Mouse (Mus musculus) CD4-positive, CD25-positive, alpha-beta regulatory T cell, adult 4 months (primary cell): Measurements from ENCODE around the gene Kalrn. TPM values are rescaled to one million over a fixed set of nuclear protein-coding genes. Genes with fewer than 3 reads are reported as not detected.
A peak's percentile ranks its signal among the peaks of the same experiment; 100 is the strongest.
"Not testable (repeated sequence)": the region's sequence is repeated elsewhere in the genome, so short reads cannot be mapped to it uniquely, and the experiment has no call there.

Source experiments
- ATAC-seq: one replicate; pipeline ENCODE4 v1.8.0; 2017
- polyA plus RNA-seq, 2 experiments: library from polyadenylated mRNA; unstranded; fragments of 100-300 nt; shearing (Covaris generic); gene quantifications; one replicate each; pipeline ENCODE4 v1.2.1; 2017

Kalrn gene
- polyA plus RNA-seq, 2 experiments from 2014 or later = 0.42 TPM; not detected in 1

DNA sequence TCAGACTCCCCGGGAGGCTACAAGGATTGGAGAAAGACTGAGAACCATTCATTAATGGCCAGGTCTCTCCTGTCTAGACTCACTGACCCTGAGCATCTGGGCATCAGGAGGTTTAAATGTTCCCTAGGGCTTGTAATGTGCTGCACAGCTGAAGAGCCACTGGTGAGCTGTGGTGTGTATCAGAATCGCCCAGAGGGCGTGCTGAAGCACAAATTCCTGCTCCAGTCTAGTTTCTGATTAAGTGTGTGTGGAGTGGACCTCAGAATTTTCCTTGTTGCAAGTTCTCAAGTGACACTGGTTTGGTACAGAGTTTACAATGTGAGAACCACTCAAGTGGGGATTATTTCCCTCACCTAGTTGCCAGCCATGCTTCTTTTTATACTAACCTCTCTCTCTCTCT is 473.5 kb downstream of the Kalrn start:
- ATAC-seq = no peak

DNA sequence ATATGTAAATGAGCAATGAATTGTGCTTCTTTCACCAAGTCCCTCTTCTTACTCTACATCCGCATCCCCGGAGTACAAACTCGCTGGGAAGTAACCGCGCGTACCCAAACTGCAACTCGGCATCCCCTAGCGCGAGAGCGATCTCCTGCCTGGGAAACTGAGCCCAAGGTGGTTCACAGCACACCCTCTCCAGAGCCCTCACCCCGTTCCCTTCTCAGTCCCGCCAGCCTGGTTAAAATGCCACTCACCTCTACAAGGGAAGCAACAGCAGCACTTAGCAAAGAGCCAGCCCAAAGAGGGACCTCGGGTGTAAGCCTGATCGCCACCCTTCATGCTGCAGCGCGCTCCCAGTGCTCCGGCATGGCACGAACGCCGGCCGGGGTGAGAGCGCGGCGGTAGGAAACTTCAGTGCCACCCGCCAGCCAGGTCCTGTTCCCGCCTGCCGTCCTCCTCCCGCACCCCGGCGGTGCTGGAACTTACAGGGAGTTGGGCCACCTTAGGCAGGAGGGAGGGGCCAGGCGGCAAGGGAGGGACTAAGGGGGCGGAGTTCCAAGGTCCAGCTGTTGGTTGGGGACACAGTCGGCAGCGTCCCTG is 477.7 kb downstream of the Kalrn start:
- ATAC-seq = peak; percentile 43

DNA sequence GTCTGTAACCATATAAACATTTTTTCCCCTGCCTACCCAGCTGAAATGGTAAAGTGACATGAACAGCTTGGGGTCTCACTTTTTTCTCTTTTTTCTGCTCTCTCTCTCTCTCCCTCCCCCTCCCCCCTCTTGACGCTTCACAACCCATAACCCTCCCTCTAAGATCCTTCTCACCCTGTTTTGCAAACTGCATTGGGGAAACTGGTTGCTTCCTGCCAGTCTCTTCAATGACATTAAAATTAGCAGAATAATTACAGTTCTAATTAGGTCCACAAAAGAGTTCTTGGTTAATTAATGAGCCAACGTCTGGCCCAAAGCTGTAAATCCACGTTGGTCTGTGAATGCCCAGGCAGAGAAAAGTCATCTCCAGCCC is 478.3 kb downstream of the Kalrn start:
- no peak for ATAC-seq

DNA sequence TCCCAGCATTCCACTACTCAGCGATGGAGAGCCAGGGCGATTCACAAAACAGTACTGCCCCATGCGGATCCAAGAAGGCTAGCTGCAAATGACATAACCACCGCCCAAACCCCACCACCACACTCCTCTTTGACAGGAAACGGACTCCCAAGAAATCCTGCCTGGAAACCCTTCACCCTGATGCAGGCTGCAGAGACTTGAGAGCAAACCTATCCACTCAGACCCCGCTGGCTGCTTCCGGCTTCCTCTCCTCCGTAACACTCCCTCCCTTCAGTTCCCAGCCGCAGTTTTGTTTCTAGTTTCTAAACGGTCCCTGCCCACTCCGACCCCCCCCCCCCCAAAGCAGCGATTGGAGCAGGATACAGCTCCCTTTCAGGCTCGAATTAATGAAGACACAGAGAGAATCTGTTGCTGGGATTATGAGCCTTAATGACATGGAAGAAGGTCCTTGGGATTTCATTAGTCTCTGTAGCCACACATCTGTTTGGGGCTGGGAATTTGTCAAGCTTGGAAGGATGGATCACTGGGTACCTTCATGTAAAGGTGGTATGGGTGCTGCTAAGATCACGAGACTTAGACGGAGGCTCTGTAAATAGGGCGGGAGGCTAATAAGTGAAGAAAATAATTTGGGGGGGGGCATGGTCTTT is 478.8 kb downstream of the Kalrn start:
- ATAC-seq = peak; percentile 66

DNA sequence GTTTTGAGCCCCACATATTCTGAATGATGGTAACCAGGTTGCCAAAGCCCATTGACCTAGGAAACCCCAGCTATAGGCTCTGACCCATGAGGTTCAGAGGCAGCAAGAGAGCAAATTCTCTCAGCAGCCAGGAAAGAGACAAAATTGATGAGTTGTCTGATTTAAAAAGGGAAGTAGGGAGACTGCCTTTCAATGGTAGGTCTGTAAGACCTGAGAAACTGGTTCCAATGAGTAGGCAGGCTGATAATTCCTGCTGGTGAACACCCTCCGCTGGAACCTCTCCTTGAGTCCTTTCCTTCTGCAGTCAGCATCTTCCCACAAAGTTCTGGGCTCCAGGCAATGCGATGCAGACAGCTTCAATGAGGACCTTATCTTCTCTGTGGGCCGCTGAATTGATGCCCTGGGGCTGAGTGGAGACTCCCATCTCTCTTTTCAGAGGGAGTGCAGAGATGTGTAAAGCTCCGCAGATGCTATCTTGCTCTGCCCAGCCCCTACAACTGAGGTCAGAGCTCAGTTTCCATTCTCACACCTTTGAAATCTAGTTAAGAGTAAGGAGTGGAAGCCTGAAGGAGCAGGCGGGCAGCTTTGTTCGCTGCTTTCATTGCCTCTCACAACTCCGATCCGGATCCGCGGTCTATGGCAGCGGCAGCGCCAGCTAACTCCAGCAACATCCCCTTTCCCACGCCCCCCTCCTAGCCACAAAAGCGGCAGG is 479.4 kb downstream of the Kalrn start:
- ATAC-seq = no peak

DNA sequence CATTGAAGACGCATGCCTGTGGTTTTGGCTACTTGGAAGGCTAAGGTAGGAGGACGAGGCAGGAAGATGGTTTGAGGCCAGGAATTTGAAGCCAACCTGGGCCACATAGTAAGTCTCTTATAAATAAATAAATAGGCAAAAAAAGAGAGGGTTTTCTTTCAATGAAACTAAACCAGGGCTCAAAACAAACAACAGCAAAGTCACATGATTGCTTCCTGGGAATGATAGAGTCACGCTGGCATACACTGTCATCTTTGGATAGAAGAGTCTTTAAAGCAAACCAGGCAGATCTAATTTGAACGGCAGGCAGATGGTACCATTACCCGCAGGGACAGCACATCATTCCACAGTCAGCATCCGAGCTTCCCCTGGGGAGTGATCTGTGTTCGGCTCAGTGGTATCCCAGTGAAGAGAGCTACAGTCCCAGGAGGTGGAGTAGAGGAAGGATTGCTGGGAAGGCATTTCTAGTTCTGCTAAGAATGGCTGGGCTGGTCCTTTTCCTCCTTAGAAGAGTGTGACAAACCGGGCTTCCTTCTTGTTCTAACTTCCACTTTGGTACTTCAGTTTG is 483.7 kb downstream of the Kalrn start:
- ATAC-seq = no peak

DNA sequence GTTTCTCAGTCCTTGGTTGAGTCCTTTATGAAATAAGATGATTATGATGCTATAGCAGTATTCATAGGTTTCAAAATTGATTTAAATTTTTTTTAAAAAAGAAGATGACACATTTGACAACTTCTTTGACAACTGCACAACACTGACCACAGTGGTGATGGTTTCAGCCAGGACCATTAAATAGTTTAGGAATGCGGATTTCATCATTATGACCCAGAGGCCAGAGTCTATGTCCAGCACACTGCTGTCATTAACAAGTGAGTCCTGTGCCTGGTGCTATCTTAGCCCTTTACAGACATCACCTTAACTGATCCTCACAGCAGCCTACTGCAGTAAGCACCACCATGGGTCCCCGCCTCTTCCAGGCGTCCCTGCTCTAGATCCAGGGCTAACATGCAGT is 484.3 kb downstream of the Kalrn start:
- ATAC-seq = no peak

DNA sequence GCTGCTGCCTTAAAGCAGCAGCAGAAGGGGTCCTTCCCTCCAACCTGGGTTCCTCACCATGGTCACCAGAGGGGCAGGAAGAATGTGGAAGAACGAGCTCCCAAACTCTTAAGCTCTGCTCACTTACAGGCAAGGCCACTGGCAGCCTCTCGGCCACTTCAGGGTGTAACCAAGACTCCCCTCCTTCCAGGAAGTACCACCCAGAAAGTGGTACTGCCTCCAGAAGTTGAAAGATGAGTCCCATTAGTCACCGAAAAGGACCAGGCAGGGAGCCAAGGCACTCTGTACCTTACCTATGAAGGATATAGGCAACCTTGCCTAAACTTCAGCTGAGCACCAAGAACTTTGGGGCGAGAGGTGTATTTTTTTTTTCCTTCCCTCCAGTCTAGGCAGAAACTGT is 485.0 kb downstream of the Kalrn start:
- ATAC-seq = no peak

DNA sequence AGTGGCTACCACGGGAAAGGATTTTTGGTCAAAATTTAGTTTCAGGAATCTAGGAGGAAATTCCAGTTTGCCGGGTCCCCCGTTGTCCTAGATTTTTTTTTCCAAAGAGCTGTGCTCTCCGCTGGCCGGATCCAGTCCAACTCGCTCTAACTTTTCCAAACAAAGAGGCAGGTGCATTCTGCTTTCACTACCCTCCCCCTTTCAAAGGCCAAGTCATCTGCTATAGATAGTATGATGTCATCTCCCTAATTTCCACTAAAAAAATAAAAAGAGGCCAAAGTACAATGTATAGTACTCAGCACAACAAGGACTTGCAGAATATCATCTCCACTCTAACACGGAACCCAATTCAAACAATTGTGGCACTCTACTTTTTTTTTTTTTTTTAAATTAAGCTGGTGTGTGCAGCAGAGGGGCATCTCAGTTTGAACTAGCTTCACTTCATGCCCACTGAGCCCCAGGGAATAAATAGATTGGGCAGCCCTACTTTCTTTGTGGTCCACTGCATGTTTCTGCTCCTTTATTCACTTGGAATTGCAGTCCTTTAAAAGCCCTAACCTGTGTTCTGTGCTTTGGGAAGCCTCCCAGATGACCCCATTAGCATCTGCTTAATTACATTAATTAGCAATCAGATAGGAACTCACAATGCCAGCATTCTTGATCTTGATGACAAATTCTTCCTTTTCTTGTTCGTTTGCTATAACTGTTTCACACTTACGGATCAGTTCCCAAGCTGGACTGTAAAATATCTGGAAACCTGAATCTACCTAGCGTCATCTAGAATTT is 489.0 kb downstream of the Kalrn start:
- no peak for ATAC-seq

DNA sequence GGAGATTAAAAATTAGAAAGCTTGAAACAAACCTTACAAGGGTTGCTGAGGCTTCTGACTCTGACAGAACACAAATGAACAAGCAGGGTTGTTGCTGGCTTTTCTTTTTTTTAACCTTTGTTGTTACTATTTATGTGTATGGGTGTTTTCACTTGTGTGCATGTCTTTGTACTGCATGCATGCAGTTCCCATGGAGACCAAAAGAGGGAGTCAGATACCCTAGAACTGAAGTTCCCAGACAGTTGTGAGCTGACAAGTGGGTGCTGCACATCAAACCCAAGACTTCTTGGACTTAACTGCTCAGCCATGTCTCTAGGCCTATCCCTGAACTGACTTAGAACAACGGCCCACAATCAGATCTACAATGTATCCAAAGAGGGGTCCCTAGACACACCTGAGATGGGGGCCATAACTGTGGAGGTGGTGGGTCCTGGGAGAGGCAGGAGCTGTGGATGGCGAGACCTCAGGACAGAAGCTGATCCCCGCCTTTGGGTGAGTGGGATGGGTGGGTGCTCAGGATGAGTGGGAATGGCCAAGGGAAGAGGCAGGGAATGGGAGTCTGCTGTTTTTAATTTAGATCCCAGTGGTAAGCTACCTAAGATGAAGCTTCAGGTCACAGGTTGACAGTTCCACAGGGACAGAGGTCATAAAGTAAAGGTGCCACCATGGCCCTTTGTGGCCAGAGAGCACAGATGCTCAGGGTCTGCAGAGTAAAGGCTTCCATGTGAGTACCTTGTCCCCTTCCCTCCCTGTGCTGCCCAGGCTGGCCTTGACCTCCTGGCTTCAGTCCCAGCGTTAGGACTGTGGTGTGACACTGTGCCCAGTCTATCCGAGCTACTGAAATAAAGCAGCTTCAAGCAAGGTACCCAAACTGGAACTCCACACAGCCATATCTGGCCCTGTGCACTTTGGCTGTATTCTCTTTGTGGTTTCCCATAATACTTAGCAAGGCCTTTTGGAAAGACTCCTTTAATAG is 490.6 kb downstream of the Kalrn start:
- ATAC-seq = no peak

DNA sequence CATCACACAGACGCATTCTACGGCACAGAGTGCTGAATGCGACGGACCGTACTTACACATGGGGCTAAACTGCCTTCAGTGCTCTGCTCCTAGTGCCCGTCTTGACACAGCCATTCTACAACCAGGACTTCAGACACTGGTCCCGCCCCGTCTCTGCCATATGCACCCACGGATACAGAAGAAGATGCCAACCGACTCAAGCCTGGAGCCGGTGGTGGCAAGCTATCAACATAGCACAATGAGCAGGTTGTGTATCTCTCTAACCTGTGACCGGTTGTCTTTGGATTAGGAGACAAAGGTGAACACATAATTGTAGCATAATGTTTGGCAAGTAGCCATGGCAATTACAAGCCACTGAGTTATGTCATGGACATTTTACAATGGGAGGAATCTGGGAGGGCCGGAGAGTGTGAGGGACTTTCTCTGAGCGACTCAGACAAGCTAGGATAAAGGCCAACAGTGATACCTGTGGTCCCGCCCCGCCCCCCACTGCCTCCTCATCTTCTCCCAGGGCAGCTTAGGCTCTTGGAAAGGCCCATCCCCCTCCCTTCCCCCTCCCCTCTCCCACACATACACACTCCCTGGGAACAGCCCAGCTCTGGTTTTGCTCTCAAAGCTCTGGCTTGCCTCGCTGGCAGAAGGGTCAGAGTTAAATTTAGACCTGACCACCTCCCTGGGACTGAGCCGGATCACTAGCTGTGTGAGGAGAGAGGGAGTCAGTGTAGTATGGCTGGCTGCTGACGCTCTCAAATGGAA is 491.5 kb downstream of the Kalrn start:
- ATAC-seq = no peak

DNA sequence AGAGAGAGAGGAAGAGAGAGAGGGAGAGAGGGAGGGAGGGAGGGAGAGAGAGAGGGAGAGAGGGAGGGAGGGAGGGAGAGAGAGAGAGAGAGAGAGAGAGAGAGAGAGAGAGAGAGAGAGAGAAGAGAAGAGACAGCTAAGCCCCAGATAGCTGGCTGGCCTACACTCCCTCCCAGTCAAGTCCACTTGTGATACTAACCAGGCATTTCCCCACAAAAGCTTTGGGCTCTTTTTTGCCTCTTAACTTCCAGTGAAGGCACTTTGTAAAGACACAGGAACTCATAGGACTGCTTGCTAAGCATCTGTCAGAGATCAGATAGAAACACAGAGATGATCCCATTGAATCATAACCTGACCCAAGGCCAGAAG is 492.0 kb downstream of the Kalrn start:
- not testable (repeated sequence) for ATAC-seq

DNA sequence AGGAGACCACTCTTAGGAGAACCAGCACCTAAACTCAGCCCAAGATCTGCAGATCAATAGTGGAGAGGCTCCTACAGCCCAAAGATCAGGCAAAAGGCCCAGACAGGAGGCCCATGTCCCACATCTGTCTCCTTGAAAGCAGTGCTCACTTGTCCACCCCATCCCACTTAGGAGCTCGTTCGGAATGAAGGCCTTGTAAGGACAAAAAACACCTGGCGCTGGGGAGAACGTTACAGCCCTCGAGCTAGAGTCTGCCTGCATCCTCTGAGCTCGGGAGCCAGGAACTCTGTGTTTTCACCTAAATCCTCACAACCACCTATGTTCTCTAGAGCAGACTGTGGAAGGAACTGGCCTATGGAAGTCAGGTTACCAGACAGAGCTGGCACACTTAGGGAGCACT is 492.5 kb downstream of the Kalrn start:
- no peak for ATAC-seq

DNA sequence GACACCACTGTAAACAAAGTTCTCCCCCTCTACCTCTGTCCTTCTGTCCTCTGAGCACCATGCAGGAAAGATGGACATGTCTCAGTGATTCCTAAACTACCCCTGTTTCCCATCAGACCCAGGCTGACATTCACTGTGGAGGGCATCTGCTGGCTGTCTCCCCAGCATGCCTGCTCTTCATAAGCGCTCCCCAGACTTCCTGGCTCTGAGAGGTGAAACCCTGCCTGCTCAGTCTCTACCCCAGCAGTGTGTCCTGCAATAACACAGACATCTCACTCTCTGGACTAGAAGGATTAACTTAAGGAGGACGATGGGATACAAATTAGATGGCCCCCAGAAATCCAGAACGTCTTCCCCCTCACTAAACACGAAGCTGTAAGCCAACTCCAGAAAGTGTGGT is 493.8 kb downstream of the Kalrn start:
- no peak for ATAC-seq

DNA sequence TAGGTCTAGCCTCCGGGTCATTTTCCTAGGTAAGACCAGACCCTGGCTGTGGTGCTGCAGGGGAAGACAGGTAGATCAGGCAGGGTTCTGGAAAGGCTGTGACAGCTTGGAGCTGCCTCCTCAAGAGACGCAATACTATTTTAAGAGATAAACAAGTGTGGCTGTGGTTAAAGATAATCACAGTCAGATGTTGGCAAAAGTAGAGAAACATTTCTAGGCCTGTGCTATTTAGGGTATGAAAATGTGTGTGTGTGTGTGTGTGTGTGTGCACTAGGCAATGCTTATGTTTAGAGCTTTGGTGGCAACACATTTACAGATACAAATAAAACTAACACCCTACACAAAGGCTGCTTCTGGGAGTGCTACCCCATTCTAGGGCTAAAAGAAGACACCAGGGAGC is 494.6 kb downstream of the Kalrn start:
- ATAC-seq = no peak

DNA sequence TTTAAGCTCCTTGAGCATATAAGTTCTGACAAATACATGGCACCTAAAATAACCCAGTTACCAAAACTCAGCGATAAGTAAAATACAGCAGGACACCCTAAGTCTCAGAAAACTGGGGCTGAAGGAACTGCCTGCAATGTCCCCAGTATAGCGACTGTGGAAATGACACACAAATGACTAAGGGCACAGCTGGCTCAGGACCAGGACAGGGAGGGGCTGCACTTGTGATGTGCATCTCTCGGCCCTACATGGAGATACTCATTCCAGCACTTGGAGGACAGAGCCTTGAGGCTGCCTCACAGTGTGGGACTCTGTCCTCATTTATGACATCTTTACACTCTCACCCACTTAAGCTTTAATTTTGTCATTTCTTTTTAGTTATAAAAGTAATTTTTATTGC is 497.2 kb downstream of the Kalrn start:
- no peak for ATAC-seq

DNA sequence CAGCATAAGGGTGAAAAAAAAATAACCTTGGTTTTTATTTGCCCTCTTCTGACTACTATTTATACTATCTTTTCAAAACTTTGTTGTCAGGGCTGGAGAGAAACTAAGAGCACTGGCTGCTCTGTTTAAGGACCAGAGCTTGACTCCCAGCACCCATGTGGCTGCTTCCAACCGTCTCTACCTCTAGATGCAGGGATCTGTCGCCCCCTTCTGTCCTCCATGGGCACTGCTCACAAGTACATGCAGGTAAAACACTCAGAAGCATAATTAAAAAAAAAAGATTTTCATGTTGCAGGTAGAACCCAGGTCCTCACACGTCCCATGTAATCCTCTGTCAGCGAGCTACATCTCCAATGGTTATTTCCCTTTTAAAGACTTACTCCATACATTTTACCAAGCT is 499.4 kb downstream of the Kalrn start:
- ATAC-seq = no peak

DNA sequence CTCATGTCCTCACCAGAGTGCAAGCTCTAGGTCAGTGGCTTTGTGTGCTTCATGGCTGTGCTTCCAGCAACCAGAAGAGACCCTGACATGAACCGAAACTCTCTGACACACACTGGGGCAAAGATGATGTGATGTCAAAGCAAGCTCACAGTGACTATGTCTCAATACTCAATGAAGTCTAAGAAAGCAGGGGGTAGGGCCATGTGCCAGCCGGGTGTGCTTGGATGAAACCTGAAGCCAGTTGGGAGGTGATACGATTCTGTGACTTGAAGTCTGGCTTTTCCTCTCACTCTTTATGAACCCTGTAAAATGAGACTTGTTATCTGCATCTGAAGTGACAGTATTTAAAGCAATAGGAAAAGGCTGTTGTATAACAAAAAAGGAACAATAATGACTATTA is 501.2 kb downstream of the Kalrn start:
- no peak for ATAC-seq

DNA sequence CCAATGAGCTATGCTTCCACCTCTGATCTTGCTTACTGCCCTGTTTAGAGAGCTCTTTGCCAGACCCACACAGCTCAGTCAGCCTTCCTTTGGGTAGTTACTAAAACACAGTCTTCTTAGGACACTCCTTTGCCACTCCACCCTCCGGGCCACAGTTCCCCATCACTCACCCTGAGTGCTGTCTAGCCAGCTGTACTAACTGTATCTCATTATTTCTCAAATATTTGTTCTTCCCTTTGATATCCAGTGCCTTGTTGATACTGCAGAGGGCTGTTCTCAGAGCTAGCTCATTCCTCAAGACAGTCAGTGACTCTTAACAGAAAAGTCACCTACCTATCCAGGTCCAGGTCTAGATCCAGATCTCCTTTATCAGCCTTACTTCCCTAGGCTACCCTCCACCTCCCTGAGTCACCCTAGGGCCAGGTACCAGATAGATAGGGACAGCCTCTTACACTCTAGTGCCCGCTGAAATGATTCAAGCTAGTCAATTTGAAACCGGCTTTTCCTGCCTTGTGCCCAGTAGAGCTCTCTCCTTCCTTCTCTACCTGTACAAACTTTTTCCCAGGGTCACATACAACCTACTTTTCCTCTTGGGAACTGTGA is 502.0 kb downstream of the Kalrn start:
- ATAC-seq = no peak

DNA sequence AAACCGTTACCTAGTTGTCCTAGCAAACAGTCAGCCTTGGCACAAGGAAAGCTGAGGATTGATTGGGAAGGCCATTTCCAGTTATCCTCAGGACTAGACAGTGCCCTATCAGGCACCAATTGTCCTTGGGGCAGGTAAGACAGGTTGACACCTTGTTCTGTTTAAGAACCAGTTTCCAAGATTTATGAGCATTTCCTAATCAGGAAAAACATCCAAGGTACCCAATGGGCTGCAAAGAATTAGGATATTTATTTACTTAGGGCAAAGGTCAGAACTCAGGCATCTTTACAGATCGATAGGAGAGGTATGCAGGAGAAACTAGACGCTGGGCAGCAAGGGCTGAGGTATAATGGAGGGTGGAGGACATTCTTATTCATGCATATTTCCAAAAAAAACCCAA is 503.9 kb downstream of the Kalrn start:
- no peak for ATAC-seq

DNA sequence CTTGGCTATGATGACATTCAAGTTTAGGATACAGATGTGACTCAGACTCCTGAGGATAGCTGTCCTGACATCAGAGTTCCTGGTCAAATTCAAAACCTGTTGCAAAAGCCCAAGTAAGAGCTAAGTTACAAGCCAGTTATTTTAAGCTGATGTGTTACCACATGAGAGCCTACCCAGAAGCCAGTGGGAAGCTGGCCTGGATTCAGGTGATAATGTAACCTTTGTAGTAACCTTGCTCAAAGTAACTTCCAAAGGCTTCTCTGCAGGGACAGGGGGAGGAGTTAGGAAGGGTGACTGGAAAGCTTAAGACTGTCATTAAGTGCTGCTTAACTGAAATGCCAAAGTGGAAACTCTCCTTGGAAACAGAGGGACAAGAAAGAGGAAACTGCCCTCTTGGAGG is 506.4 kb downstream of the Kalrn start:
- no peak for ATAC-seq
